Mouse (Mus musculus) megakaryocyte progenitor cell, adult 5-6 weeks (primary cell): ENCODE data around the gene 4930503B20Rik. TPM values are rescaled to one million over a fixed set of nuclear protein-coding genes. Genes with fewer than 3 reads are reported as not detected.

Source experiments
- ATAC-seq: replicated peaks from 2 replicates; pipeline ENCODE4 v1.8.0; 2016; ENCODE audit warnings: mild to moderate bottlenecking, moderate TSS enrichment, inconsistent platforms; ENCODE audit not compliant: poor library complexity
- total RNA-seq, 2 experiments: library from RNA; stranded (forward) in 1 of 2; stranded (reverse) in 1 of 2; fragments of 157-497, 149-512 nt in 1 of 2; fragments of 200-1000 nt in 1 of 2; gene quantifications; 2 replicates each; pipeline versions ENCODE4 v1.2.3 to v1.2.4; 2015 to 2017

Gene 4930503B20Rik
- total RNA-seq, 2 experiments from 2014 or later = not detected

DNA sequence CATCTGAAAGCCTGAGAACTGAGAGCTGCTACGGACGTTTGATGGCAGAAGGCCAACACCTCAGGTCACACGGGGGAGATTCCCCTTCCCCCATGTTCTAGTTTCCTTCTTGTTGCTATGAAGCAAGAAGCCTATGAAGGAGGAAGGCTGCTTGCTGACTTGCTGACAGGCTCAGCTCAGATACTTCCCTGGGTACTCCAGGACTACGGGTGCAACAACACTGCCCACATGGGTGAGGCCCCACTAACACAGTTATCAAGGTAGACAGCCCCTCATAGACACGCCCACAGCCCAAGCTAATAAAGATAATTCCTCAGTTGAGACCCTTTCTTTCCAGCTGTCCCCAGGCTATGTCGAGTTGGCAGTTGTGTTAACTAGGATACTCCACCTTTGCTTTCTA lies 2.6 kb upstream of the 4930503B20Rik start:
- ATAC-seq = peak; percentile 41

DNA sequence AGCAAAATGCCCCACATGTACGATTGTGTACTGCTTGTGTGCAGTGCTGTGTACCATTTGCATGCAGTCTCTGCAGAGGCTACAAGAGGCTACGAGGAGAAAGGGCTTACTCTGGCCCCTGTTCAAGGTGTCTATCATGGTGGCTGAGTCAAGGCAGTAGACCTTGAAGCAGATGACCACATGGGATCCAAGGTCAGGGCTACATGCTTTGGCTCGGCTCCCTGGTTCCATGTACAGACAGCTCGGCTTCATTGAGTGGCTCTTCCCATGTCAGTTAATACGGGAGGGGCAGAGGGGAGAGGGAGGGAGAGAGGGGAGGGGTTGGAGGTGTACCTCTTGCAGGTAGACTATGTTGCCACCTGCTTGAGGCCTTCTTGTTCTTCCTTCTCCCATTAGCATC lies 1.3 kb upstream of the 4930503B20Rik start:
- ATAC-seq = no peak

DNA sequence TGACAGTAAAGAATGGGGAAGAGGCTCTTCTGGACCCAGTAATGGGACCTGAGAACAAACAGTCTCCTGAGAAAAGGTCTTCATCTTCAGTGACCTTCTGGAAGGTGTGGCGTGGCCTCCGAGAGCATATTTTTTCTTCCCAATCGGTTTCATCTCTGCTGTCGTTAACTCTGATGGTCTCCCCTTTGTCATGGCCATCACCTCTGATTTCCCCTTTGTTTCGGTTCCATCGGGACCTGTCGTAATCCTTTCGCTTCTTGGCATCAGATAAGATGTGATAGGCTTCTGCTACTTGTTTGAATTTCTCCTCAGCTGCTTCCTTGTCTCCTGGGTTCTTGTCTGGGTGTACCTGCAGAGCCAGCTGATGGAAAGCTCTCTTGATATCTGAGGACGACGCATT lies 401 bp downstream of the 4930503B20Rik start:
- ATAC-seq = no peak

DNA sequence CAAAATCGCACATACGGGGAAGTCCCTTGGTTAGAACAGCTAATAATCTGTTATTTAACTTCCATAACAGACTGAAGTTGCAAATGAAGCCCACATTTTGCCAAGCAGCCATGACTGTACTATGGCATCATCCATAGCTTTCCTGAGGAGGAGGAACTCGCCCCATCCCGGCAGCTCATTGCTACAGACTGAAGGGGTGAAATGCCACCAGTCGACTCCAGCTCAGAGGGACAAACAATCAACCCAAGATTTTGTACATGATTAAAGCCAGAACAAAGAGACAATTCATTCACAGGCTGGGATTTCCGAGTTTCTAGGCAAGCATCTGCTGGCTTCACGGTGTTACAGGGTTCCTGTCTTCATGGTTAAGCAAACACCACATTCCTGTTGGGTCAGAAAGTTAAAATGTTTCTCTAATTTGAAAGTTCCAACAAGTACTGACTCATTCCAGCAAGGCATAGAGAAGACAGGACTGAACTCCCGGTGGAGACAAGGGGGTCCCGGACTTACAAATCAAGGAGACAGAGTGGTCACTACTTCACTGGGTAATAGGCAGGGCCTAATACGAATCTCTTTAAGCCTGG lies 1.7 kb downstream of the 4930503B20Rik start:
- no peak for ATAC-seq

DNA sequence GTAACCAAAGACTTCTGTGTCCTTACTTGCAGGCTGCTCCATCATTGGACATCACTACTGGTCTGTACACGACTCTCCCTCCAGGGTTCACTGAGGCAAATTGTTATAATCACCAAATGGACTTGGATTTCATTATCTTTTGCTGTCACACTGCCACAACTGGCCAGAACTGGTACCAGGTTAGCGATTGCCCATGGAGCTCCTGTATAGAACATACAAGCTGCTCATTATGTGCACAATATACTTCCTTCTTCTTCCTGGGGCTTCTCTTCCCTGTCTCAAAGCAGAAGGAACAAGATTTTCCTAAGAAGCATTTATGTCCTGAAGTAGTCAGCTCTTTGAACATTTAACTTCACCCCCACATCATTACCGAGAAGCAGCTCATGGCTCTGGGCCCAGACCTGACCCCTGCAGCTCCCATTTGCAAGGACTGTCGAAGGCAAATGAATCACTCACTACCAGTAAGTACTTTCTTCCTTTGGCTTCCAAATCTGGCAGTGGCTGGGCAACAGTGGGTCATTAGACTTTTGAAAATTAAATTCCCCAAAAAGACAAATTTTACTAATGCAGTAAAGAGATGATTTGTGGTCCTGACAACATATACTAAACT lies 9.2 kb downstream of the 4930503B20Rik start:
- ATAC-seq = no peak

DNA sequence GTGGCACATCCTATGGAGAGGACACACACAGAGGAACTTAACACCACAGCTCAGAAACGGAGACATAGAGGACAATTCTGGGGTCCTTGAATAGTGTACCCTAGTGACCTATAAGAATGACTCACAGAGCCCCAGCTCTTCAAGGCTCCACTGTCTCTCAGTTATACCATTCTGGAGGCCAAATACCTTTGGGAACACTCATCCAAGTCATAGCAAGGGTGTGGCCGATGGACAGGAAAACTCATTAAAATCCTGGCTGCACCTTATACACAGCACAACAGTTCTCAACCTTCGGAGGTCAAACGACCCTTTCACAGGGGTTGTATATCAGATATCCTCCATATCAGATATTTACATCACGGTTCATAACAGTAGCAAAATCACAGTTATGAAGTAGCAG lies 18.6 kb downstream of the 4930503B20Rik start:
- no peak for ATAC-seq

DNA sequence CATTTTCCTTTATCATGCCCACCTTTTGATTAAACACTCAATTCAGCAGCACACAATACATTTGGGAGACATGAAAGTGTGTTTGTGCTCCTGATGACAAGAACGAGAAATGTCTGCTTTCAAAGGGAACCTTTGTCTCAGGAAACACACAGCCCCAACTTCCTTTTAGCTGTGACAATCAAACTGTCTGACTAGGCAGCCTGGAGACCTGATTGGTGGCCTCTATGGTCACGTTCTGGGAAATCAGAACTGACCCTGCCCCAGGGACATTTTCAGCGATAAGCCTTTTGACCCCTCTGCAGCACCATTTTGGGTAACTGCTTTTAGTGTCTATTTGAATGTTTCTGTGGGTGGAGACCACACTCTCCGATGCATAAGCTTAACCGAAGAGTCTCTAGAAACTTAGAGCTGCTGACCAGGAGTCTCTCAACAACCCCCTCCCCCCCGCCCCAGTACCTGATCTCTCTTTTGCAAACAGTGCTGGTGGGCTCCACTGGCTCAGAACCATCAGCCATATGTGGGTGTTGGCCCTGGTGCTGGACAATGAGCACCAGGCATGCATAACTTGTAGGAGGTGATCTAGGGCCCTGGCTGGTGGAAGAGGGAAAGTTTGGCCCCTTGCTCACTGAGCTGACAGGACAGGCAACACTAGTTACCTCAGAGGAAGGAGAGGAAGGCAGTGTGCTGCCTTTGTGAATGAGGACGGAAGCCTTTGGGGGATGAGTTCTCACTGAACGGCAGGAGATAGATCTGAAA lies 22.7 kb downstream of the 4930503B20Rik start:
- ATAC-seq = peak; percentile 51; the same call in 1 of the 2 replicates

DNA sequence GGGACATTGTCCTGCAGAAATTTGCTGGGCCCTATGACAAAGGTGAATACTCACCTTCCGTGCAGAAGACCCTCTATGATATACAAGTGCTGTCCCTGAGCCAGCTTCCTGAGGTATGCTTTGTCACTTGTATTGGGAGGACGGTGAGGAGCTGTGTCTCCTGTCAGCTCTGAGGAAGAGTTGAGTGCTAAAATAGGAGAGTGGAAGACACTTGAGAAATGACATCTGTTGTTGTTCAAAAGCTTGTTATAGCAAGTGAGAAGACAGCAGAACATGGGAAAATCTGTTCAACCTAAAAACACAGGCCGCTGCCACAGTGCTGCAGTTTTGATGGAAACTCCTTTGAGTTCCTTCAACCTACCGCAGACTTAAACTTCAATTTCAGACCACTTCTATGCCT lies 25.4 kb downstream of the 4930503B20Rik start:
- ATAC-seq = no peak

DNA sequence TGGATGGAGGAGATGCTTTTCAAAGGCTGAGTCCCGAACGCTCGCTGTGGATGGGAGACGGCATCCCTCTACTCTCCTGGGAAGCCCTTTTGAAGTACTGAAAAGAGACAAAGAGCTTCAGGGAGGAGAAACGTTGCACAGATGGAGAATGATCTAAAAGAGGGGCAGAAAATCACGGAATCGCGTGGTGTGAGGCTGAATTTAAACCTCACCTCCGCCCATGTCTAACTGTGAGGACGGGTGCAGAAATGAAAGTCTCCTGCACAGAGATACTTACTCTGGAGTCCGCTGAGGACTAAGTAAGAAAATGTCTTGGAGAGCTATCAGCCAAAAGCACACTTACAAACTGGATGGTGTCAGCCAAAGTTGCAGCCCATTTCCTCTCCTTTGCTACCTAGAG lies 29.2 kb downstream of the 4930503B20Rik start:
- ATAC-seq = no peak

DNA sequence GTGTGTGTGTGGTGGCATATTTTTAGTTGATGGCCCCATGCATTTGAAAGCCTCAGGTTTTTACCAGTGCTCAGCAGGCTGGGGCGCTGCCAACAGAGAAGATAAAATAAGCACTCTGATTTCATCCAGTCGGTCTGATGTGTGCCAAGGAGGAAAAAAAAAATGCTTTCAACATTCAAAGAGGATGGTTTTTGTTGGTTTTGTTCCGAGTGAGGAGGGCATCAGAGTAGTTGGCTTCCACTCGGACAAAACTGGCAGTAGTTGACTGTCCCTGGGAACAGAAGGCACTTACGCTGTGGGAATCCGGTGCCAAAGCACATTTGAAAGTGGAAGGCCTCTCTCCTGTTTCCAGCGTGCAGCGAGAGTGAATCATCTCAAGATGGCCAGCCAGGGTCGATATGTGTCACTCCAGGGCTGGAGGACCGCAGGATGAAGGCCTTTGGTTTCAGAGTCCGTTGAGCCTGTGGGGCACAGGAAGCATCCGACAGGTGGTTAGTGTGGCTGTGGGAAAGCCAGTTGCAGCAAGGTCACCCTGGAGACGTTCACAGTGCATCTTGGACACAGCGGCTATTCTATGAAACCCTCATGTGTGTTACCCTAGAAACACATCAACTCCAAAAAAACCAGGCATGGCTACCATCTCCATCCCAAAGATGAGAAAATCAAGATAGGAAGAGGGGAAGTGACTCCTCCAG lies 30.4 kb downstream of the 4930503B20Rik start:
- peak; percentile 17; the same call in 1 of the 2 replicates for ATAC-seq

DNA sequence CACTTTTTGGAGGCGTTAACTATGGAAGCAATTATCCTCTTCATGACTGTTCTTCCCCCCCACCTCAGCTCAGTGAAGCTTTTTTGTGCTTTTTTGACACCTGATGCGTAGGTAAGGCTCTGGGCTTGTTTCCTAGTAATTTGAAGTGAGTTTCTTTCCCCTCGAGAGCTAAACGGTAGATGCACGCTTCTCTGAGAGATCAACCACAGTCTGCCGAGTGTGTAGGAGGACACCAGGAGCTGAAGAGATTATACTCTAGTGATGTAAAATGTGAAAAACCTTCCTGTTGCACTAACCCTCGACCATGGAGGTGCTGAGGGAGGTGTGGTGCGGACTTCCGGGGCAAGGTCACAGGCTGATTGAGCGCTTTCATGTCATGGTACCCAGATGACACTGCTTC lies 31.0 kb downstream of the 4930503B20Rik start:
- ATAC-seq = no peak

DNA sequence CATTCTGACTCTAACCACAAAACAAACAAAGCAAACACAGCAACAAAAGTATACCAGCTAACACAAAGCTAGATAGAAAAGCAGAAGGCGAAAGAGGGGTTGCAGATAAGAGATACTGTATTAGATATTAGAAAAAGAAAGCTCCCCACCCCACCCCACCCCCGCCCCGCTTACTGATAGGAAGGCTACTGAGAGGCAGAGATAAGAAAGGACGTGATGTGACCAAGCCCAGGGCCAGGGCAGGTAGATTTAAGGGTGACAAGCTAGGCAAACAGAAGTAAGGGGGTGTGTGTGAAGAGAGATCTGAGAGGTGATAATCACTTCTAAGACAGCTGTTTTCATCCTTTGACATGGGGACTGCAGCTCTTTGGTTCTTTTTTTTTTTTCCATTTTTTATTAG lies 32.8 kb downstream of the 4930503B20Rik start:
- ATAC-seq = no peak

DNA sequence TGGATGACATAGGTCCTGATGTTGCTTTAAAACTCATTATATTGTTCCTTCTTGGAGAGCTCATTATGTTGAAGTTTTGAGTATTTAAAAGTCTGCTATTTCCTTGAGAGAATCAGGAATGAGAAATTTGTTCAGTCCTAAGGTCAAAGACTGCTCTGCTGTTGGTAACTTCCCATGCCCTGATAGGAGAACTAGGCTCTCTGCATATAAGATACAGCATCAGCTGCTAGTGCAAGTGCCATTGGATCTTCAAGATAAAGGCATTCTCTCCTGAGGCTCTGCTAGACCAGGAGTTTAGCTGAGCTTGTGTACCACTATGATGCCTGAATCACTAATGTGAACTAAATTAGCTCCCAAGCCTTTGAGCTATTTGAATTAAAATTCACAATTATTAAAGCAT lies 33.2 kb downstream of the 4930503B20Rik start:
- ATAC-seq = no peak

DNA sequence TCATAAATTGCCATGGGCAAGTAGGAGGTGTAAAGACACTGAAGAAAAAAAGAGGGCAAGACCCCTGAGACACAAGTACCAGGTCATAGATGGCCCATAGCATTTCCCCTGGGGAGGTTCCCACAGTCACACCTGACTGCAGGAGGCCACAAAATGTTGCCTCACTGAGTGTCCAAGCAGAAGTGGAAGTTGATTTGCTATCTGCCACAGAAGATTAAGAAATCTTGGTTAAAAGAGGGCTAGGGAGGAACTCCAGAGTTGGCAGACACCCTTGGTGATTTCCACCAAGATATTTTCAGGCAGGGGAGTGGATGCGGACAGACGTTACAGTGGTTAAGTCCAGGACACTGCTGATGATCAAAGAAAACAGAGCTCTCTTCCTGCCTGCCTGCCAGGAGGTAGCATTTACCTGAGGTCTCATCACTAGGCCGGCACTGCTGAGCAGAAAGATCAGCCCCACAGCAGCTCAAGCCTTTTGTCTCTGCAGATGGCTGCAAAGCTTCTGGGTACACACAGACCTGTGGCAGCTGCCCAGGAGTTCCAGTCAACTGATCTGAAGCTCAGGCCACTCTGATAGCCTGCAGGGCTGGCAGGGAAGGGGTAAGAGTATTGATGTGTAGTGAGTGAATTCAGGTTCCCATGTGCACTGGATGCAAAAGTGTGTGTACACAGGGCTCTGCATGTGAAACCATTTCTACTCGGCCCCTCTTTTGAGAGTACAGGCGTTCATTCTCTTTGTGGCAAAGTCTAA lies 34.4 kb downstream of the 4930503B20Rik start:
- ATAC-seq = peak; percentile 87

DNA sequence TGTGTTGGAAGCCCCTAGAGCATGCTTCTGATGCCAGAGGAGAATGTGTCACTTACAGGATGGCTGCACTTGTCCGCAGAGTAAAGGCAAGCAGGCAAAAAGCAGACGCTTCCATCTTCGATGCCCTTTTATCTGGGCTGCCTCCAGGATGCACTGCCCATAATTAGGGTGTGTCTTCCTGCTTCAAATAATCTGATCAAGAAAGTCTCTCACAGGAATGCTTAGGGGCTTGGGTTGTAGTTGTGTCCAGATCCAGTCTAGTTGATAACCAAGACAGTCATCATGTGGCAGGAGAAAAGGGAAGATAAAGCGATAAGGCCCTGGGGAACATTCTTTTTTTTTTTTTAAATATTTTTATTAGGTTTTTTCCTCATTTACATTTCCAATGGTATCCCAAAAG lies 35.6 kb downstream of the 4930503B20Rik start, which contains the start of gene Dnase2b:
Dnase2b (minus strand) TSS at position 101 of the 400 bp plus-strand sequence.
- ATAC-seq = no peak

DNA sequence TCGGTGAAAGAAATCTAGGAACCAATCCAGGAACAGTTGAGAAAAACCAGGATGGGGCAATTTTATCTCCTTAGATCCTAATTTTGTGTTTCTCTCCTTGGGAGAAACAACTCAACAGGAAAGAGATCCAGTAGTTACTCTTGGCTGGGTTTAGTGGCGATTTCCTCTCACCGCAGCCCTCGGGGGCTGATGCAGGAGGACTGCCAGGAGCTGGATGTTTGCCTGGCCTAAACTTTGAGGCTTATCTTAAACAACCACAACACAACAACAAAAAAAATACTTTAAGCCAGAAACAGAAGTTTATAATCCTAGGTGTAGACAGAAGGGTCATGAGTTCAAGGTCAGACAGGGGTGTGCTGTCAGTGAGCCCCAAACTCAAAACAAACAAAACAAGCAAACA lies 39.3 kb downstream of the 4930503B20Rik start:
- no peak for ATAC-seq

DNA sequence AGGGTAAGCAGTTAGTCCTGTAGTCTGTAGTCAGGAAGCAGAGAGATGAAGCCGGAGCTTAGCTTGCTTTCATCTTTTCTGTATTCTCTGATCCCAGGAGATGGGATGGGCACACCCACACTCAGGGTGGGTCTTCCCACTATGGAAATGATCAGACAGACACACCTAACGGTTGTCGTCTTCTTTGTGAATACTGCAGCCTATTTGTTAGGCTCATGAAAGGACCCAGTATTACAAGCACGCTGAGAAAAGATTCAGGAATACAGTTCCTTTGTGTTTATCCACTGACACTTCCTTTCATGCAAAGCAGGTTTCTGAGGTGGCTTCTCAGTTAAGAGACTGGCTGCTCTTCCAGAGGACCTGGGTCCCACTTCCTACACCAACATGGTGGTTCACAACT lies 39.9 kb downstream of the 4930503B20Rik start:
- no peak for ATAC-seq

DNA sequence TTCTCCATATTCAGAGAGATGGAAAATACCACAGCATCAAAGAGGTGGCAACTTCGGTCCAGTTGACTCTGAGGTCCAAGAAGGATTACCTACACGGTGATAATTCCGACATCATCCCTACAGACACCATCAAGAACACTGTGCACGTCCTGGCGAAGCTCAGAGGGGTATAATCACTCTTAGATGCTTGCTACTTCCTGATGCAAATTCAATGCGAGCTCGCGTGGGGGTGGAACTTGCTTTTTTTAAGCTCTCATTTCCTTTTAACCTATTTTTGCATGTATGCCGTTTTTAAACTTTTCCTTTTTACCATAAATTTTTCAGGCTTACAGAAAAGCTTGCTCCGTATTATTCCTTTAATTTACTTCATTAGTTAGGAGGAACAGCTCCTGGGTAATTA lies 40.8 kb downstream of the 4930503B20Rik start:
- no peak for ATAC-seq

DNA sequence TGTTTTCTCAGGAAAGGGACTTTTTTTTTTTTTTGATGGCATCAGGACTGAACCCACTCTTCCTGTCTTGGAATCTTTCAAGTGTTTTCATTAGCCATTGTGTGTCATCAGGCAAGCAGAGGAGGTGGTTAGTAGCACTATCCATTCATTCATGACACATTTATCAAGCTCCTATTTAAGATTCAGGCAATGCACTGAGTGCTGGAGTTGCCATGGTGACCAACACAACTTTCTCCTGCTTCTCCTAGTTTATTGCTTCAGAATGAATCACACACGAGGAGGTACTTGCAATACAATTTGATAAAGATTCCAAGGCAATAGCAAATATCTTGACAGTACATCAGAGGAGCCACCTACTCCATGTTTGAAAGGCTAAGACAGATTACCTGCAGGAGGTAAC lies 43.7 kb downstream of the 4930503B20Rik start:
- ATAC-seq = peak; percentile 38; the same call in 1 of the 2 replicates

DNA sequence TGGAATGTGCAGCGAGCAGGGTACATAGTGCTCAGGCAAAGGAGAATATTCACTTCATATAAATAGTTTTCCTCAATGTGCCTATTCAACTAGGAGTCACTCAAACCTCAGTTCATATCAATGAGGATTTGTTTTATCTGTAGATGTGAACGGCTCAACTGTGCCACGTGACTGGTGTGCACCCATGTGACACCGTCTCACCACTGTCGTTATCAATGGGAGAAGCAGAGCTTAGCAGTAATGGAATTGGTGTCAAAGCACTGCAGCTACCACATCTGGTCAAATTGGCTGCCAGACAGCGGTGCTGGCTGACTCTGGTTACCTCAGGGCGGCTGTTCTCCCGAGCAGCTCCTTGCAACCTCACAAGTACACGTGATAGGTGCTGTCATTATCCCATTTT lies 46.5 kb downstream of the 4930503B20Rik start:
- no peak for ATAC-seq

DNA sequence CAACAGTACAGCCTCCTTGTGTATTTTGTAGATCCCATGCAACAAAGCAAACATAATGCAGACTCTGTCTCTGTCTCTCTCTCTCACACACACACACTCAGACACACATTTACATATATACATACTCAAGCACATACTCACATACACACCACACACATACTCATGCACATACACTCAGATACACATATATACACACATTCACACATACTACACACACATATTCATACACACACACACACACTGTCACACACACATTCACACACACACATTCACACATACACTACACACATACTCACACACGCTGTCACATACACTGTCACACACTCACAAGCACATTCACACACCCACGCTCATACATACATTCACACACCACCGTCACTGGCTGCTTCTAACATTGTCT lies 48.6 kb downstream of the 4930503B20Rik start:
- no peak for ATAC-seq
